Mouse (Mus musculus): ENCODE results near the gene Dnm2. TPM values are rescaled to one million over a fixed set of nuclear protein-coding genes. Genes with fewer than 3 reads are reported as not detected.

The Dnm2 gene
- 10 to 100 TPM; 63.9 to 72.4 TPM for total RNA-seq (2021)

- DNase-seq, result peak; percentile 96 to 98
- intact Hi-C loops (cut with DNase I), result no loop called here
Measured at GRCm38 (mm10) chr9:21424631-21425555, at the start of gene Dnm2. Gene Dnm2, plus strand, starts transcription at chr9:21424908.

GRCm38 (mm10) chr9:21379195-21379594 is 45.5 kb upstream of the Dnm2 start:
- DNase-seq, result no peak
- intact Hi-C loops (cut with DNase I), result no loop called here

- intact Hi-C loops (cut with DNase I), result no loop called here
- DNase-seq, result no peak
Measured at GRCm38 (mm10) chr9:21380868-21381267, 43.8 kb upstream of the Dnm2 start.

GRCm38 (mm10) chr9:21383966-21384365 is 40.7 kb upstream of the Dnm2 start:
- intact Hi-C loops (cut with DNase I), result no loop called here
- DNase-seq, result no peak

- DNase-seq, result no peak
- intact Hi-C loops (cut with DNase I), result no loop called here
Measured at GRCm38 (mm10) chr9:21392646-21393175, 32.0 kb upstream of the Dnm2 start.

- no peak for DNase-seq
- intact Hi-C loops (cut with DNase I), result no loop called here
Measured at GRCm38 (mm10) chr9:21395692-21396091, 29.0 kb upstream of the Dnm2 start.

- no peak for DNase-seq
- intact Hi-C loops (cut with DNase I), result no loop called here
Measured at GRCm38 (mm10) chr9:21397170-21397569, 27.5 kb upstream of the Dnm2 start.

GRCm38 (mm10) chr9:21401042-21401441 is 23.7 kb upstream of the Dnm2 start:
- DNase-seq, result no peak
- intact Hi-C loops (cut with DNase I), result loop anchor here (5.0 kb wide), 1 partner anchor 174 kb away; no protein-coding TSS in a partner anchor

- peak in 1 of 2 experiments; percentile 13 for DNase-seq
- intact Hi-C loops (cut with DNase I), result loop anchor here (5.0 kb wide), 1 partner anchor 176 kb away; no protein-coding TSS in a partner anchor
Measured at GRCm38 (mm10) chr9:21402764-21403253, 21.9 kb upstream of the Dnm2 start.

GRCm38 (mm10) chr9:21403745-21404144 is 21.0 kb upstream of the Dnm2 start:
- intact Hi-C loops (cut with DNase I), result loop anchor here (5.0 kb wide), 1 partner anchor 176 kb away; no protein-coding TSS in a partner anchor
- DNase-seq, result no peak

GRCm38 (mm10) chr9:21405525-21405924 is 19.2 kb upstream of the Dnm2 start:
- intact Hi-C loops (cut with DNase I), result no loop called here
- no peak for DNase-seq

- DNase-seq, result peak in 1 of 2 experiments; percentile 15
- intact Hi-C loops (cut with DNase I), result no loop called here
Measured at GRCm38 (mm10) chr9:21407951-21408350, 16.8 kb upstream of the Dnm2 start.

GRCm38 (mm10) chr9:21408624-21409023 is 16.1 kb upstream of the Dnm2 start:
- DNase-seq, result no peak
- intact Hi-C loops (cut with DNase I), result loop anchor here (1.0 kb wide), 1 partner anchor 95 kb away; no protein-coding TSS in a partner anchor

- DNase-seq, result peak; percentile 84 to 89
- intact Hi-C loops (cut with DNase I), result loop anchor here (1.0 to 5.0 kb wide), 3 partner anchors 43 to 257 kb away; partner anchors contain the start of gene Ilf3
Measured at GRCm38 (mm10) chr9:21409592-21410317, 15.0 kb upstream of the Dnm2 start.

GRCm38 (mm10) chr9:21411669-21412550 is 12.8 kb upstream of the Dnm2 start, which contains the start of gene Qtrt1:
Gene Qtrt1, plus strand, starts transcription at chr9:21411837.
- intact Hi-C loops (cut with DNase I), result loop anchor here (1.0 to 5.0 kb wide), 3 partner anchors 45 to 260 kb away; partner anchors contain the start of gene Ilf3
- DNase-seq, result peak; percentile 75 to 79

- DNase-seq, result no peak
- intact Hi-C loops (cut with DNase I), result no loop called here
Measured at GRCm38 (mm10) chr9:21417866-21418265, 6.8 kb upstream of the Dnm2 start.

GRCm38 (mm10) chr9:21419646-21420045 is 5.1 kb upstream of the Dnm2 start:
- intact Hi-C loops (cut with DNase I), result no loop called here
- DNase-seq, result no peak

GRCm38 (mm10) chr9:21425556-21425945 is 843 bp downstream of the Dnm2 start:
- no peak for DNase-seq
- intact Hi-C loops (cut with DNase I), result no loop called here

- DNase-seq, result no peak
- intact Hi-C loops (cut with DNase I), result no loop called here
Measured at GRCm38 (mm10) chr9:21426013-21426412, 1.3 kb downstream of the Dnm2 start.

GRCm38 (mm10) chr9:21426525-21426924 is 1.8 kb downstream of the Dnm2 start:
- intact Hi-C loops (cut with DNase I), result no loop called here

More at GRCm38 (mm10) chr9:21426525-21426924, 1.8 kb downstream of the Dnm2 start:
- no peak for DNase-seq

All from heart, postnatal 36 days (tissue).